Mouse (Mus musculus) forelimb bud, embryonic 11.5 days (tissue): Measurements from ENCODE around the gene Rfx4.

Experiments used
- DNase-seq: peaks from one replicate; pipeline ENCODE4 v3.0.0-alpha.2; 2012; ENCODE audit warnings: low read depth, low spot score

Rfx4 gene

DNA sequence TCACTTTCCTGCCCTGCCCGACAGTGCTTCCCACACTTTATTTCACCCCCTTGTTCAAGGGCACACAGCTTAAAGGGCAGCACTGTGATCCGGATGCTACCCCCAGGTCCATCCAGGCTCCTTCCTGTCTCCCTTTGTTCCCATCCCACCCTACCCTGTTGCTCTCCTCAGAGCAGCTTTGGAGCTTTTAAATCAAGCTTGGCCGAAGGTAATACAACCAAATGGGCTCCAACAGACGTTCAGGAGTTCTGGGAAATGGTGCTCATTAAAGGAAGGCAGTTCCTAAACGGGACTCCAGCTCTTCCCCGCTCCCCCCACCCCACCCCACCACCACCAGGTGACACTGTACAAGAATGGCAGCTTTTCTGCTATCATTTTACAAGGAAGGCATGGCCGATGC lies 154.3 kb downstream of the Rfx4 start:
- no peak for DNase-seq

GRCm38 (mm10) chr10:84910758-84911384 lies 155.0 kb downstream of the Rfx4 start:
- DNase-seq, result no peak

DNA sequence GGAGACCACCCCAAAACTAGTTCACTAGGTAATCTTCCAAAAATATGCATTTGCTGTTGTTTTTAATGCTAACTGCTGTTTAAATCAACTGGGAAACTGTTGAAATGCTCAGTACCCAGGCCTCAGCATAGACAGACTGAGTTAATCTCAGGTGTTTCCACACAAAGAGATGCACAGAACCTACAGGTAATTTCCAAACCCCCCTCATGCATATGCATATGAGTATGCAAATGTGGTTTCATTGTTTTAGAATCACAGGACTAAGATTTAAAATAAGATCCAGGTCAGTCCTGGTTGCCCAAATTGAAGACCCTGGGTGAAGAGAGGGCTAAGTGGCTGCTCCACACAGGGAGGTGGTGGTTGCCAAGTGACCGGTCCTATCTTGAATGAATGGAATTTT lies 157.3 kb downstream of the Rfx4 start:
- no peak for DNase-seq

- DNase-seq, result no peak
Observed at GRCm38 (mm10) chr10:84915476-84915875, 159.6 kb downstream of the Rfx4 start.

DNA sequence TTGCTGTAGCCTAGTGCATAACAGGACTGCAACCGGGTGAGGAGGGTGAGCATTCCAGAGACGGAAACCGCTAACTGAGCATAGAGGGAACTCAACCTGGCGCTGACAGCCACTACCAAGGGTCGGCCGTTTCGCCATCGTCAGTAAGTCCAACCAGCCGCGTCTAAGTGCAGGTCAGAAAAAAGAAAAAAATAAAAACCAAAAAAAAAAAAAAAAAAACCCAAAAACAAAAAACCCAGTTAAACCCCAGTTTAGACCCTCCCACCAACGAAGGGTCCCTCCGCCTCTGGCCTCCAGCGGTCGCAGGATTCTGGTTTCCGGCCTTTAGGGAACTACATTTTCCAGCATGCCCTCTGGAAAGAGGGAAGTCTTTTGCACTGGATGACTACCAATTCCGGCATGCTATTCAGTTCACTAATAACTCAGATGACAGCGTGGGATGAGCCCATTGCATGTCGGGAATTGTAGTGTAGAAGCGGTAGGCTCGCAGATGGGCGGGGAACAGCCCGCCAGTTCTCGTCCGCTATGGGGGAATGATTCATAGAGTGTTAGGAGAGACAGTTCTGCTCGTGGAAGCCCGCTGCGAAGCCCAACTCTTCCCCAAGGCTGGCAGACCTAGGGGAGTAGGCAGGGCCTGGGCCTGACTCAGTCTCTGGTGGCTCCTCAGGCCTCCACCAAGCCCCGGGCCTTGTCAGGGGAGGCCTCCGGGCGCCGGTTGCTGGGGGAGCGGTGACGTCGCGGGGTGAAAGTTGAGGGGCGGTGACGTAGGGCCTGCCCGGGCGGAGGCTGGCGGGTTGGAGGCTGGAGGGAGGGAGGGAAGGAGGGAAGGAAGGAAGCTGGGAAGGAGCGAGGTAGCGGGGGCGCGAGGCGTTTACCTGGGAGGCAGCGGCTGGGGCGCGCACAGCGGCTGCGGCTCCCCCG lies 161.2 kb downstream of the Rfx4 start, which contains the start of gene Ric8b:
TSS of gene Ric8b (plus strand) at position 807 of the 921 bp plus-strand sequence.
- peak; percentile 98 for DNase-seq

GRCm38 (mm10) chr10:84917731-84918095 lies 161.9 kb downstream of the Rfx4 start:
- DNase-seq, result no peak

- no peak for DNase-seq
Observed at GRCm38 (mm10) chr10:84926336-84926735, 170.5 kb downstream of the Rfx4 start.

DNA sequence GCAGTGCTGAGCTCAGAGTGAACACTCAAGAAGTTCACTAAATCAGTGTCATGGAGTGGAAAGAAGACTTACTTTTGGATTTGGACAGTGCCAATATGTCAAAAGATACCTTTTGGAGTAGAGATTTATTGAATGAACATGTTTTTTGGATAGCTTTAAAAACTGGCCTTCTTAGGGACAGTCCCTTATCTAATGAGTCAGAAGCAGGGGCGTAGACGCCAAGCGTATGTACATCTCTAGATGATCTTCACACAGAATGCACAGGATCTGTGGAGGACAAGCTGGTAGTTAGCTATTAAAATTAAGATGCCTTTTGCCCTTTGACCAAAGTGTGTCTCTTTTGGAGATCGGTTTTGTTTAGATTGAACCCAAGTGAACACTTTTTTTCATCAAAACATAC lies 171.0 kb downstream of the Rfx4 start:
- DNase-seq, result no peak

- no peak for DNase-seq
Observed at GRCm38 (mm10) chr10:84928465-84928864, 172.6 kb downstream of the Rfx4 start.

DNA sequence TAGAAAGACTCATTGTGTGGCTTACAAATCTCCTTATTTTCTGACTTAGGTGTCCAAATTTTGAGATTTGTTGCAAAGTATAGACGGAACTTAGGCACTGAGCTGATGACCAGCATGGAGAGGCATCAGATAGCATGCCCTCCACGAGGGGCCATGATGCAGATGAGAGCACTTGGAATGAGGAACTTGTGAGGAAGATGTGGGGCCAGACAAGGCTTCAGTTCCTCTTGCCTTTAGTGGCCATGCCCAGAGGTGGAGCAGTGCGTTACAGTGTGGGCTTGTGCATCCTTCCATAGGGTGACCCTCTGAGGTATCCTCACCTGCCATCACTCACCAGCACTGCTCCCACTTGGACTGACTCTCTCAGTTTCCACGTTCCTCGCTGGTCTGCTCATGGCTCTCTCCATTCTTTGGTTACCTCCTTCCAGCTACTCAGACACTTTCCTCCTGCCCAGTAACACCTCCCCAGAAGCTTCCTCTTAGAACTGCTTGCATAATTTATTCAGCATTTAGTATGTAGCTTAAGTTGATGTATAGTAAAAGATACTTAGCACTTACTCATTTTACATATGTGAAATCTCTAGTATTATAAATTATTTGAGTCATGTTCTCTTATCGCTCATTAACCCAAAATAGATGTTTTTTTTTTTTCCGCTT lies 179.8 kb downstream of the Rfx4 start:
- DNase-seq, result no peak

- DNase-seq, result no peak
Observed at GRCm38 (mm10) chr10:84936832-84937515, 181.1 kb downstream of the Rfx4 start.

GRCm38 (mm10) chr10:84938094-84938820 lies 182.4 kb downstream of the Rfx4 start:
- DNase-seq, result no peak

DNA sequence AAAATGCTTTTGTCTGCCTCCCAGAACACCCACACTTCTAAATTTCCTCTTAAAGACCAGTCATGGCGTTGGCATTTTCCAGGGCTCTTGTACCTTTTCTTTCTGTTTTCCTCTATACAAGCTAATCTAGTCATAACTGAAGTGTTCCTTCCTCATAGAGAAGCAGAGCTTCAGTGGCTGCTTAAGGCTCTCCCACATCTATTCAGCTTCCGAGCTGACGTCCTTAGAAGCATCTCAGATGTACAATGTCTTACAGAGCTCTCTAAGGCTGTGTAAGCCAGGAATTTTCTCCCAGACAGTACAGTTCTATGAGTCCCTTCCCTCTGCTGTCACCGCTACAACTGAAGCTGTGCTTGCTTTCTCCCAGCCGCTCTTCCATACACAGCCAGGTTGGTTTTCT lies 183.0 kb downstream of the Rfx4 start:
- DNase-seq, result no peak

DNA sequence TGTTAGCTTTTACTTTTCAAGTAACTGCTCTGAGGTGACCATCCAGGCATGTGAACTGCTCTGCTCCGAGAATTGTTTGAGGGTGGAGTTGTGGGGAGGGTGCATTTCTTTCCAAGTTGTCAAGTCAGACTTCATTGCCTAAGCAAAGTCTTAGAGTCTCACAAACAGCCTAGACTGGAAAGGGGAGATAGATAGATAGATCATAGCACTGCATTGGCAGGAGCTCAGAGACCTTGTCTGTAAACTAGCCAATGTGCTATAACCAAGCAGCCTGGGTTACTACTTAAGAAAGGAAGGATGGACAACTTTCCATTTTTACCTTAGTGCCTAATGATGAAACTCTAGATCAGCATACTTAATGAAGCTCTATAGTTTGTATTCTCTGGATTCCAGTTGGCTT lies 184.5 kb downstream of the Rfx4 start:
- DNase-seq, result no peak

DNA sequence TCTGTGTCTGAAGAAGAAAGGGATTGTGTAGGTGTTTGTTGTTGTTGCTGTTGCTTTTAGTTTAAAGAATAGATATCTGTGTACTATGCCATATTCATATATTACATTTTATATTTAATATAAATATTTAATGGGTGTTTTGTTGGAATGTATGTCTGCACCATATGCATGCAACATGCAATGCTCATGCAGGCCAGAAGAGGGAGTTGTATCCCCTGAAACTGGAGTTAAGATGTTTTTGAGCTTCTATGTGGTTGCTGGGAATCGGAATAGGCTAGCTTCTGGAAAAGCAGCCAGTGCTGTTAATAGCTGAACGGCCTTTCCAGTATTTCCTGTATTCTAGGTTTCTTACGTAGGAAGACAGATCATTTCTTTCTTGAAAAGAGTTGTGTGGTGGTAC lies 189.8 kb downstream of the Rfx4 start:
- DNase-seq, result no peak

- DNase-seq, result no peak
Observed at GRCm38 (mm10) chr10:84948970-84949683, 193.3 kb downstream of the Rfx4 start.

GRCm38 (mm10) chr10:84949684-84950010 lies 193.8 kb downstream of the Rfx4 start:
- DNase-seq, result no peak

DNA sequence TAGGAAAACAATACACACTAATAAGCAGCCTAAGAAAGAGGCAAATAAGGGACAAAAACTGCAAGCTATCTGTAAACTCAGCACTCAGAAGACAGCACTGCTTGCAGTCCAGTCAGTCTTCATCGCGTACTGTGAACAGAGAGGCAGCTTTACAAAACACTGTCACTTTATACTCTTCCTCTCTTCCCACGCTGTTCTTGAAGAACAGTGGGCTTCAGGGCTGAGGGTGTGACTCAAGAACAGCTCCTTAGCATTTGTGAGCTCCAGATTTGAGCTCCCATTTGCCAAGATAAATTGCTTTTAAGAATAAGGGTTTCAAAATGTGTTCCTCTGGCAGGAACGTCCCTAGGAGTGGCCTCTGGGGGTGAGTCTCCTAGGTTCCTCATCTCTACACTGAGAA lies 194.5 kb downstream of the Rfx4 start:
- no peak for DNase-seq

- no peak for DNase-seq
Observed at GRCm38 (mm10) chr10:84954236-84954635, 198.4 kb downstream of the Rfx4 start.
